Mouse (Mus musculus) heart, postnatal 0 days (tissue): ENCODE results near the gene Fam102b. TPM values are rescaled to one million over a fixed set of nuclear protein-coding genes. Genes with fewer than 3 reads are reported as not detected.

Source experiments
- ATAC-seq: fragments of 200-750 bp; cut with Nextera tagmentation; 2 replicates; pipeline ENCODE4 v1.8.0; 2017; ENCODE audit warnings: low read depth, moderate number of reproducible peaks, moderate library complexity; ENCODE audit not compliant: insufficient read depth
- DNase-seq: peaks from one replicate; pipeline ENCODE4 v3.0.0-alpha.2; 2016; ENCODE audit warnings: low spot score
- H3K27ac ChIP-seq: fragments of 300-500 bp; sonication (generic); 2 replicates; pipeline ENCODE4 v1.5.1; 2014; ENCODE audit warnings: low read depth, mild to moderate bottlenecking
- H3K27me3 ChIP-seq: fragments of 300-500 bp; sonication (generic); 2 replicates; pipeline ENCODE4 v1.6.1; 2014; ENCODE audit warnings: low read length, mixed read lengths; ENCODE audit not compliant: control insufficient read depth, insufficient read depth
- H3K36me3 ChIP-seq: fragments of 300-500 bp; sonication (generic); replicated peaks from 2 replicates; pipeline ENCODE4 v1.6.1; 2014; ENCODE audit warnings: low read length, mixed read lengths; ENCODE audit not compliant: control insufficient read depth, insufficient read depth
- H3K4me1 ChIP-seq: fragments of 300-500 bp; sonication (generic); 2 replicates; pipeline ENCODE4 v1.6.1; 2014; ENCODE audit warnings: antibody characterized with exemption; ENCODE audit not compliant: control insufficient read depth, insufficient read depth
- H3K4me2 ChIP-seq: fragments of 300-500 bp; sonication (generic); 2 replicates; pipeline ENCODE4 v1.6.1; 2014; ENCODE audit warnings: low read depth, mild to moderate bottlenecking, low read length, moderate library complexity
- H3K4me3 ChIP-seq: fragments of 300-500 bp; sonication (generic); 2 replicates; pipeline ENCODE4 v1.5.1; 2014; ENCODE audit warnings: low read depth, low read length
- H3K9ac ChIP-seq: fragments of 300-500 bp; sonication (generic); replicated peaks from 2 replicates; pipeline ENCODE4 v1.6.1; 2014; ENCODE audit warnings: low read depth, low read length, mixed read lengths
- H3K9me3 ChIP-seq: fragments of 300-500 bp; sonication (generic); replicated peaks from 2 replicates; pipeline ENCODE4 v1.6.1; 2016; ENCODE audit warnings: low read length; ENCODE audit not compliant: control insufficient read depth
- CTCF ChIP-seq: IDR thresholded peaks from 2 replicates; pipeline ENCODE4 v1.5.1; 2016; ENCODE audit warnings: antibody characterized with exemption, control low read depth, low read depth
- EP300 ChIP-seq: IDR thresholded peaks from 2 replicates; pipeline ENCODE4 v1.6.1; 2016; ENCODE audit warnings: antibody characterized with exemption, low read depth
- WGBS: fragments of 180-500 bp; shearing (Covaris S2); extraction: QIAGEN DNeasy Blood & Tissue Kit; methylation state at CpG from one replicate; pipeline ENCODE4 v1.1.7; 2014; 5-methylcytosine and 5-hydroxymethylcytosine counted together
- polyA plus RNA-seq: library from polyadenylated mRNA; unstranded; fragments of >200 nt; fragmentation: Nextera tagmentation; extraction: Ambion mirVana; gene quantifications from 2 replicates; pipeline ENCODE4 v1.2.1, GENCODE M21; 2015
- total RNA-seq: library from RNA; depleted of rRNA; stranded (reverse); fragments of >200 nt; gene quantifications from 2 replicates; pipeline ENCODE4 v1.2.3, GENCODE M21; 2014; ENCODE audit warnings: low replicate concordance

Gene Fam102b
- total and polyA plus RNA-seq, 2 experiments from 2014 or later, result 3.7 to 16.5 TPM

DNA sequence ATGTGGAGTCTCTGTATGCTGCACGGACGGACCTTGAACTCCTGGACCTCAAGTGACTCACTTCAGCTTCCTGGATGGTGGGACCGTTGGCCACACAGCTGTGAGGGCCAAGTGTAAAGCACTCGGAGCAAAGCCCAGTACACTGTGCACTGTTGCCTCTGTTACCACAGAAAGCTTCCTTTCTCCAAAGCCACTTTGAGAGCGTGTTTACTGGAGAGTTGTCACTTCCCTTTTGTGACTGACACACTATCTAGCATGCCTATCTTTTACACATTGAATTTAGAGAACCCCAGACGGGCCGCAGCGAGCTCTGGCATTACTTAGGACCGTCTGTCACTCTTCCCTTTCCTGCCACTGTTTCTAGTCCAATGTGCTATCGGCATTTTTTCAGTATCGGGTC is 30.1 kb downstream of the Fam102b start:
- Histone ChIP-seq H3K4me2 (no peak overlapping the region), H3K4me3 (no peak overlapping the region), H3K4me1 (no peaks in the 10 kb centered on the region), H3K27ac (no peak overlapping the region), H3K36me3 (peaks cover 11% of the 10 kb centered on the region; the same call in 1 of the 2 replicates), H3K9ac (no peak overlapping the region), H3K9me3 (no peaks in the 10 kb centered on the region), H3K27me3 (no peaks in the 10 kb centered on the region)
- WGBS, result 30% methylated on average over 11 of the region's 11 CpGs
- TF ChIP-seq CTCF (no peak), EP300 (no peak)
- no peak for ATAC-seq
- DNase-seq, result no peak

DNA sequence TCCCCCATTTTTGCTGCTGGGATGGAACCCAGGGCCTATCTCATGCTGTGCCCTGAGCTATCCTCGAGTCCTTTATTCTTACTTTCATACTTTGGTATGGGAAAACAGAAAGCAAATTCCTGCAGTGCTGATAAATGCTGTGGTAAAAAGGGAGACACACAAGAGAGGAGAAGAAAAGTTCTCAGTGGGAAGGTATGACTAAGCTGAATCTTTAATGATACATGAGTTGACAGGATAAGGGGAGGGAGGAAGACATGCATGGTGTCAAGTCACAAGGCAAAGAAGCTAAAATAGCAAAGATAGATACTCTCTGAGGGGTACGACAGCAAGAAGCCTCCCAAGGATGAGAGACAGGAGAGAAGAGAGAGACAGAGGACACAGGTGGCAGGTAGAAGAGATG is 32.0 kb downstream of the Fam102b start:
- ATAC-seq (no peak), DNase-seq (no peak)
- WGBS, result 68% methylated on average over 2 of the region's 2 CpGs
- Histone ChIP-seq H3K9ac (no peak overlapping the region), H3K4me1 (no peaks in the 10 kb centered on the region), H3K27ac (no peak overlapping the region), H3K36me3 (0 out of 2 replicates have a peak, but pooled peaks cover 7% of the 10 kb centered on the region), H3K9me3 (no peaks in the 10 kb centered on the region), H3K4me2 (no peak overlapping the region), H3K4me3 (no peak overlapping the region), H3K27me3 (no peaks in the 10 kb centered on the region)
- TF ChIP-seq CTCF, result no peak
- no peak for TF ChIP-seq EP300

DNA sequence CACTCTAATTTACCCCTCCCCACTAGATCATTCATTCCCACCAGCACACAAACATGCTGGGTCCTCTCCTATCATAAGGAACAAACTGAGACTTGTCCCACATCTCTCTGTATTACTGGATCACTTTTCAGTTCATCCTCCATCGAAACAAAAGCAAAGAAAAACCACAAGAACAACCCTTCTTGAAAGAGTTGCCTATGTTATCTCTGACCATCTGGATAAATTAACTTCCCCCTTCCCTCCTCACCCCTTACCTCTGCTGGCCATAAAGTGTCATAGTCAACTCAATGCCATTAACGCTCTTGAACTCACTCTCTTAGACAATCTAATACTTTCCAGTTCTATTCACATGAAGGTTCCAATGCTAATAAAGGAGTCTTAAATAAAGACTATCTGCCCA is 32.9 kb downstream of the Fam102b start:
- no peak for DNase-seq
- H3K27ac ChIP-seq, result no peak overlapping the region
- H3K9ac ChIP-seq, result no peak overlapping the region
- H3K36me3 ChIP-seq, result 0 out of 2 replicates have a peak, but pooled peaks cover 7% of the 10 kb centered on the region
- TF ChIP-seq EP300 (no peak), CTCF (no peak)
- 91% methylated on average over 2 of the region's 2 CpGs for WGBS
- no peak for ATAC-seq
- no peaks in the 10 kb centered on the region for H3K4me1 ChIP-seq
- H3K27me3 ChIP-seq, result no peaks in the 10 kb centered on the region
- no peak overlapping the region for H3K4me2 ChIP-seq
- H3K9me3 ChIP-seq, result no peaks in the 10 kb centered on the region
- no peak overlapping the region for H3K4me3 ChIP-seq

DNA sequence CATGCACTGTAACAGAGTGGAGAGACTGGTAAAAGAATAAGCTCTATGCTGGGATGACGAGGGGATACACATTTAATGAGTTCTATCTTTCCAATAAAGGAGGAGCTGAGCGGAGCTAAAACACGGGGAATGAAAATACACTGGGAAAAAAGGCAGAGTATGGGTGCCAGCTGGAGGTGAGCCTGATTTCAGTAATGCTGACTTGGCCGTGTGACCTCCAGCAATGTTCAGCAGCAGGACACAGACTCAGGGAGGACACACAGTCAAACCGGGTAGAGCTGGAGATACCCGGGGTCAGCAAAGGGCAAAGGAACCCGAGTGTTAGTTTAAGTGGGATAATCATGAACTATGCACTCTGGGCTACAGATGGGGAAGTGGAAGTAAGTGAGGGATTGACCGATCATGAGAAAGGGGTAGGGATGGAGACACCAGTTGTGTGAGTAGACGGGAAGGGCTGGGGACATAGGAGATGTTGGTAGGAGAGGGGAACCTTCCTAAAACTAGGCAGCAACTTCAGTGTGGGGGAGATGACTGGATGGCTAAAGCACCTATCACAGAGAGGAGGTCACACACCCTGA is 37.3 kb downstream of the Fam102b start:
- 0 out of 2 replicates have a peak, but pooled peaks cover 14% of the 10 kb centered on the region for H3K36me3 ChIP-seq
- 67% methylated on average over 9 of the region's 9 CpGs for WGBS

DNA sequence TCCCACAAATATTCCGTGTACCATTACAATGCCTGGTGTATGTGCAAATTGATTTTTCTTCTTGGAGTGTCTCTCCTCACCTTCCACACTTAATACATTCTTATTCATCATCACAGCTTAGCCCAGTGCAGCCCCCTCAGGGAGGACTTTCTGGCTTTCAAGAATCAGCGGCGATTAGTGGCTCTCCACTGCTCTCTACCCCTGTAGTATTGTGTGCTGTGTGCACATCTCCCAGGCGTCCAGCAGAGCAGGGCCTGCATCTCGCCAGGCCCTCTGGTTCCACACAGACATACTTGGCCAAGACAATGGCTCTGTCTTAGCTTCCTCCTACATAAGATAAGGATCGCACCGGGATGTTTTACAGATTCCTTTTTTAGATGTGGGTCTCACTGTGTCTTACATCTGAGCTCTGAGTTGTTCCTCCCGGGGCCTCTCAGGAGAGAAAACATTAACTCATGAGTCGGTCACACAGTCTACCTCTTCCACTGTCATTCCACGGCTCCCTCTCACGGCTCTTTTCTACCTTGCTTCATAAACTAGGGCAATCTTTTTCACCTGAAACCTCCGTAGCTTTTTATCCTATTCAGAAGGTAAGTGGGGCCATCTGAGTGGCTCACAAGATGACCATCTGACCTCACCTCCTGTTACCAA is 40.3 kb downstream of the Fam102b start:
- H3K9me3 ChIP-seq, result no peaks in the 10 kb centered on the region
- 75% methylated on average over 12 of the region's 12 CpGs for WGBS
- no peak overlapping the region for H3K27ac ChIP-seq
- no peaks in the 10 kb centered on the region for H3K4me1 ChIP-seq
- ATAC-seq (no peak), DNase-seq (no peak)
- H3K36me3 ChIP-seq, result 0 out of 2 replicates have a peak, but pooled peaks cover 17% of the 10 kb centered on the region
- no peak for TF ChIP-seq EP300
- TF ChIP-seq CTCF, result no peak
- no peak overlapping the region for H3K9ac ChIP-seq
- H3K4me3 ChIP-seq, result no peak overlapping the region
- no peak overlapping the region for H3K4me2 ChIP-seq
- H3K27me3 ChIP-seq, result no peaks in the 10 kb centered on the region

More for the DNA sequence above, 37.3 kb downstream of the Fam102b start:
- Histone ChIP-seq H3K9ac (no peak overlapping the region), H3K27me3 (no peaks in the 10 kb centered on the region), H3K9me3 (no peaks in the 10 kb centered on the region), H3K4me2 (no peak overlapping the region), H3K27ac (no peak overlapping the region), H3K4me3 (no peak overlapping the region), H3K4me1 (no peaks in the 10 kb centered on the region)
- DNase-seq (no peak), ATAC-seq (no peak)
- TF ChIP-seq CTCF, result no peak
- no peak for TF ChIP-seq EP300
